Mouse (Mus musculus) megakaryocyte-erythroid progenitor cell, adult 5-6 weeks (primary cell): Measurements from ENCODE around the gene Rnf141. TPM values are rescaled to one million over a fixed set of nuclear protein-coding genes. Genes with fewer than 3 reads are reported as not detected.

Source experiments
- ATAC-seq: replicated peaks from 2 replicates; pipeline ENCODE4 v1.8.0; 2016; ENCODE audit warnings: mild to moderate bottlenecking, inconsistent platforms; ENCODE audit not compliant: severe bottlenecking, poor library complexity, low FRiP score, low TSS enrichment
- total RNA-seq, 2 experiments: library from RNA; stranded (forward) in 1 of 2; stranded (reverse) in 1 of 2; fragments of 200-1000, 215-1000 nt in 1 of 2; fragments of >200 nt in 1 of 2; fragmentation: Nextera tagmentation in 1 of 2; gene quantifications; 2 replicates each; pipeline ENCODE4 v1.2.3; 2014 to 2017

The Rnf141 gene
- total RNA-seq, 2 experiments from 2014 or later = 37.1 to 42.5 TPM

DNA sequence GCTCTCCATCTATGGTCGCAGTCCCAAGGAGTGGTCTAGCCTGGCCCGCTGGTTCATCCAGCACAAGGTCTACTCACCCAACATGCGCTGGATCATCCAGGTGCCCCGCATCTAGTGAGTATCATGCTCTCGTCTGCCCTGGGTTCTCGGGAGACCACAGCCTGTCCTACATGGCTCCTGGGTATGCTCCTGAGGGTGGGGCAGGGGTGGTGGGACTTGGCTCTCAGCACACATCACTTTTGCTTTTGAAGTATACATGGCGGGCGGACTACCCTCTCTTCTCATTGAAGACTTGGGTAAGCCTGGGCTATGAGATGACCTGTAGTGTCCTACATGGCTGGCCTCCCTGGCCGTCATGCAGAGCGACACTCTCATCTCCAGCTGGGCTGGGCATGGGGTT is 41.1 kb downstream of the Rnf141 start:
- no peak for ATAC-seq

DNA sequence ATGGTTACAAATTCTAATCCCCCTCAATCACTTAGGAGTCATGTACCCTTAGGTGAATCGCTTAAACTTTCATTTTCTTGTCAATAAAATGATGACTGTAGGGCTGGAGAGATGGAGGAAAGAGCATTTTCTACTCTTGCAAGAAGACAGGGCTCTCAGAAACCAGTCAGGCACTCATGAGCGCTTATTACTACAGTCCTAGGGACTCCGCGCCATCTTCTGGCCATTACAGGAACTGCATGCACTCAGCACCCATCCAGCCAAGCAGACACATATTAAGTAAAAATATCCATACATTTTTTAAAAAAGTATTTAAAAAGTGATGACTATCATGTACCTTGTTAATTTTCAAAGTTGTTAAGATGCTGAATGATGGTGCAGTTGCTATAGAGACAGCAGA is 43.2 kb downstream of the Rnf141 start:
- ATAC-seq = peak; percentile 43; the same call in 1 of the 2 replicates

DNA sequence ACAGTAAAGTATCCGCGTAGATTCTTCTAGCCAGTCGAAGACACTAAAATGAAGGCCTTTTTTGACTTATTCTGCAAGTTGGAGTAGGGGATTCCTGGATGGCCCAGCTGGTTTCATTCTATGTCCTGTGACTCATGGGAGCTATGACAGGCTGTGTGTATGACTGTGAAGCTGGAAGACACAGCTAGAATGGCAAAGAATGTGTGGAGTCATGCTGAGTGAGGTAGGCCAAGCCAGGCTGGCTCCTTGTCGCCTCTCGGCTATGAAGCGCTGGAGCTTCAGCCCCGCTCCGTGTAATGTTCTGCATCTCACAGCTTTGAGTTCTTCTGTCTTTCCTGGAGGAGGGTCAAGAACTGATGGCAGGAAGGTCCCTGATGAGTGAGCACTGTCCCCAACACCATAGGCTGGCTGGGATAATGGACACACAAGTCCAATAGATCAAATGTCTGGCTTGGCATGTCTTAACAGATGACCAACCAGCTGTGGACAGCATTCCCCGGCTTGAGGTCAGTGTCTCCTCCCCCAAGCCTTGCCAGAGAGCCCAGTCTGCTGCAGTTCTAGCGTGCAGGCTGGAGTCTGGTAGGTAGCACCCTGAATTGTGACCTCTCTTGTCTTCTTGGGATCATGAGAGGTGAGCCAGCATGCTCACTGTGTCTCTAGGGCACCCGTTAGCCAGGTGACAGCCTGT is 46.4 kb downstream of the Rnf141 start:
- no peak for ATAC-seq

DNA sequence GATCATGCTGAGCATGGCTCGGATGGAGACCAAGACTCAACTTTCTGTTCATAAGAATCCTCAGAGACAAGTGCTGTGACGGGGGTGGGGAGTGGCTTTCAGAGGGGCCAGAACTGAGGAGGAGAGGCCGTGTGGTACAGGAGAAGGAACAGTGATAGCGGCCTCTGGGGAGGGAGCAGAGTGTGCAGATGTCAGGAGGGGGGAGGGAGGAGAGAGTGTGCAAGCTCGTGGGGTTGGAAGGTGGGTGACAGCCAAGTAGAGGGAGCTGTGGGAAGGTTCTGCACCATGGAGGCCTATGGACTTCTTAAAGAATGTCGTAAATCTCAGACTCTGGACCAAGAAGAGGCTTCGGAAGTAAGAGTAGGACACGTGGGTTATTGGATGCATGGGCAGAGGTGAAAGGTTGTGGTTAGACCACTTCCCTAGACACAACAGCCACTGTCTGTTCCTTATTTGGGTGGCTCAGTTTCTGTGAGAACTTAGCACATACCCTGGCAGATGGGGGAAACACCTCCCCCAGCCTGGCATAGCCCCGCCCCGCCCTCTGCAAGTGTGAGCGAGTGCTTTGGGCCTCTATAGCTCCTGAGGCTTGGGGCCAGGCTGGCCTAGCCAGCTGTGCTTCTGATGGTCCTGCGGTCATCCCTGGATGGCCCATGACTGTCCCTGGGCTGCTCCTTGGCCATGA is 47.7 kb downstream of the Rnf141 start:
- ATAC-seq = peak; percentile 35; the same call in 1 of the 2 replicates

DNA sequence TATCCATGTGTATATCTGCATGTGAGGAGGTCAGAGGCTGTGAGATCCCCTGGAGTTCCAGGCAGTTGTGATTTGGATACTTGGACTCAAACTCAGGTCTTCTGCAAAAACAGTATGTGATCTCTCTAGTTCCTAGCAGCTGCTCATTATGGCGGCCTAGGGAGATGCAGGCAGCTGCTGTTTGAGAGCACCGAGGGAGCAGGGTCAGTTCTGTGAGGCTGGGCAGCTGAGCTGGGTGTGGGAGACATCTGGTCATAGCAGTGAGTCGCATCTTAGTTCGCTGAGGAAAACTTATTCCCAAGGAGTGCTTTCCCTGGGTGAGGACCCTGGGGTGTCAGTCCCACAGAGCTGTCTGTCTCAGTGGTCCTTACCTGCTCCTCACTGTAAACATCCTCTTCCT is 49.5 kb downstream of the Rnf141 start:
- no peak for ATAC-seq

DNA sequence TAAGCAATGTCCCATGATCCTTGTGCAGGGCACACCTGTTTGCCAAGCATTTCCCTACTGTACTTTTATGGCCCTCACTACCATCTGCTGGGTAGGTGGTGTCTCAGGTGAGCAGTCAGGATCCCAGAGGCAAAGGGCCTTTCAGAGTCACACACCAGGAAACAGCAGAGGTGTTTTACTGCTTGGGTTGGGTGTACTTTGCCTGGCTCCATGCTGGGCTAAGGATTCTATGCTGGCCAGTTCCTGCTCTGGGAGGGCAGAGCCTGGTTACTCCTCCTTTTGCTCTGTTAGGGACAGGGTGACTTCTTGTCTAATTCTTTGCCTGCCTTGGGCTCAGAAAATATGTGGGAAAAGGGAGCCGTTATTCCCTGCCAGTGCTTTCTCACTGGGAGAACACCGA is 51.4 kb downstream of the Rnf141 start:
- no peak for ATAC-seq

DNA sequence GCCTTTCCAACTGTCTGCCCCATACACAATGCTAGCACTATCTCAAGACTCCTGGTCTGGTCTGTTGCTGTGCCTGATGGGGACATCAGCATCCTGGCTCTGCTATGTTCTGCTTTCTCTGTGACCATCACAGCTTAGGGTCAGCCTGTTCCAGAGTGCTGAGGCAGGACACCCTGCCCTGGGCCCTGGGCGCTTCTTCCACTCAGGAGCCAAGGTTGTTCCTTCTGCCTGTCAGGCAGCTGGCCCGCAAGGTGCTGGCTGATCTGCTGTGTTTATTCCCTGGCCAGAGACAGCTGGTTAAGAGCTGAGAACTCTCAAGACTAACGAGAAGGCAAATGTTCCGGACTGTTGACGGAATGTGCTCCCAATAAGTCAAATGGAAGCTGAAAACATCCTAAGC is 52.1 kb downstream of the Rnf141 start:
- ATAC-seq = no peak

DNA sequence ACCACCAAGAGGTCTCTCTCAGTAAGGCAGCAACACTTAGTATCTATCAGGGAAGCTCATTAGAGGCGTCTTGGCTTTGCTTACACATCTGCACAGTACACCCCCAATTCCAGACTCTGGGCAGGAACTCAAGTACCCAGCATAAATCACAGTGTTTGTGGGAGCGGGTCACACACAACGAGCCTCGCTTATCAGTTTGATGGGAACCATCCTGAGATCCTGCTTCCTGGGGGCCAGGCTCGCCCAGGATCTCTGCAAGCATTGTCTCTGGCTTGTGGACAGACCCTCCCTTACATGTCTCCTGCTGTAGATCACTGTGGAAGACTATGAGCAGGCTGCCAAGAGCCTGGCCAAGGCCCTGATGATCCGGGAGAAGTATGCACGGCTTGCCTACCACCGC is 53.4 kb downstream of the Rnf141 start:
- ATAC-seq = no peak

DNA sequence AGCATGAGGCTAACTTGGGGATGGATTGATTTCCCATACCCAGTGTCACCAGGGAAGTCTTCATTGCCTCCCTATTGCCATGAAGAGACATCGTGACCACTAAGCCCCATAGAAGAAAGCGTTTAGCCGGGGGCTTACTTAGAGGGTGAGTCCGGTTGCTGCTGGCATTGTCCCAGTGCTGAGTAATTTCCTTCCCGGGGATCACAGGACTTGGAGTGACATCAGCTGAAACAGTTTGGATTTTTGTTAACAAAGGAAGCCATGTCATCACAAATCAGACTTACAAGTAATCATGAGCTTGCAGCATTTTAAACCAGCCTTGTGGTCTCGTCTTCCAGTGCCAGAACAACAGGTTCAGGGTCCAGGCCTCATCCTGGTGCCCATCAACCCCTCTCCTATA is 56.9 kb downstream of the Rnf141 start:
- no peak for ATAC-seq

DNA sequence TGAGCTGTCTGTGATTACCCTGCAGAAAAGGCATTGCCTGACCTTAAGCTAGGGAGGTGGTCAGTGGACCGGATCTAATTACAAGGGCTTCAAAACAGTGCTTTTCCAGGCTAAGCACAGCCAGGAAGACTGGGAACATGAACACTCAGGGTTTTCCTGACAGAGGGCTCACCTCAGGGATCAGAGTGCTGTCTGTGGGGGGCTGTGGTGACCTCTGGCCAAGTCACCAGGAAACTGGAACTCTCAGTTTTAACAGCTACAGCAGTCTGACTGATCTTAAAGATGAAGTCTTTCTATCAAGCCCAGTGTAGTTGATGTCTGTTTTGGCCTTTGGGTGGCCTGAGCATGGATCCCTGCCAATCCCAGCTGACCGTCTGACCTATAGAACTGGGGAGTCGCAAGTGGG is 58.5 kb downstream of the Rnf141 start:
- no peak for ATAC-seq

DNA sequence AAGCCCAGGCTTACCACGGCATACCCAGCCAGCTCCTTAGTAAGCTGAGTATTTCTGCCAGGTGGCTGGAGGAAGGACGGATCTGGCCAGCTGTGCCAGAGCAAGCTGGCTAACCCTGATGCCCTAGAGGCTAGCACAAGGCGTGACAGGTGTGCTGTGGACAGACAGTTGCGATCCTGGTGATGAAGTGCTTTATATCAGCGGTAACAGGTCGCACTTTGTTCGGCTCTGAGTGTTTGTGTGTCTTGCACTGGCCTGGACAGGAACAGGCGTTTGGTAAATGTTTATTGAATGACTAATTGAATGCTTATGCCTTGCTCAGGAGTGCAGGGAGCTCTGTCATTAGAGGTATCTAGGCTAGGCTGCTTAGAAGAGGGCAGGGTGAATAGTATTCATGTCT is 59.3 kb downstream of the Rnf141 start:
- no peak for ATAC-seq

DNA sequence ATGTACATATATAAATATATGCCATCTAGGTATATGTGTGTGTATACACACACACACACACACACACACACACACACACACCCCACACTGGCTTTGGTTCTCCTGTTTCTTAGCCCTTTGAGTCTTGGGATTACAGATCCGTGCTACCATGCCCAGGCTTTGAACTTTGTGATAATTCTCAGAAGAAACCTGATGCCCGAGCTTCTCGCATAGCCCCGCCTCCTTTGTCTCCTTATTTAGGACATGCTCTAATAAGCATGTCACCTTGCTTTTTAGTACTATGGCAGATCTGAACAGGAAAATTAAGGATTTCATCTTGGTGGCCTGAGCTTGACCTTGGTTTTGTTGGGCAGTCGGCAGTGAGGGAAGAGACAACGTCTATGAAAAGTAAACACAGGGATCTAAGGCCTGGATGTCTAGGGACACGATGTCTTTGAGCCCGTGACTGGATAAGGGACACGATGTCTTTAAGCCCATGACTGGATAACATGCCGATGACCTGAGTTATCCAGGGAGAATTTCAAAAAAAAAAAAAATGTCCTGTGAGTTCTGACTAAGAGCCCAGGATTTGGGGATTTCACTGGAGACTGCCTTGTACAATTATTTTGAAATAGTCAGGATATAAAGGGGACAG is 61.3 kb downstream of the Rnf141 start:
- ATAC-seq = no peak

DNA sequence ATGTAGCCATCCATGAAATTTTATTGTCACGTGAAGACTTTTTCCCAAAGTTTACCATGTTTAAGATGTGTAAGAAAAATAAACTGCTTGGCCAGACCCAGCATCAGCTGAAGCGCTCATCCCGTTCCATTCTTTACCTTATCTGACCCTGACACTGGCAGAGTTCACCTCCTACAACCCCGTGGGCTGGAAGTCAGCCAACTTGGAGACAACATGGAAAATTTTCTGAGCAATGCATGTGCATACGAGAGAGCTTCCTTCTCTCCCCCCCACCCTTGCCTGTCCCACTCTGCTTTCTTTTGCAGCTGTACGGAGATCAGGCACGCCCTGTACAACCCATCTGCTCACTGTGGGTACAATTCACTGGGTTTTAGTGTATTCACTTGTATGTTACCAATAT is 62.1 kb downstream of the Rnf141 start:
- ATAC-seq = peak; percentile 69

DNA sequence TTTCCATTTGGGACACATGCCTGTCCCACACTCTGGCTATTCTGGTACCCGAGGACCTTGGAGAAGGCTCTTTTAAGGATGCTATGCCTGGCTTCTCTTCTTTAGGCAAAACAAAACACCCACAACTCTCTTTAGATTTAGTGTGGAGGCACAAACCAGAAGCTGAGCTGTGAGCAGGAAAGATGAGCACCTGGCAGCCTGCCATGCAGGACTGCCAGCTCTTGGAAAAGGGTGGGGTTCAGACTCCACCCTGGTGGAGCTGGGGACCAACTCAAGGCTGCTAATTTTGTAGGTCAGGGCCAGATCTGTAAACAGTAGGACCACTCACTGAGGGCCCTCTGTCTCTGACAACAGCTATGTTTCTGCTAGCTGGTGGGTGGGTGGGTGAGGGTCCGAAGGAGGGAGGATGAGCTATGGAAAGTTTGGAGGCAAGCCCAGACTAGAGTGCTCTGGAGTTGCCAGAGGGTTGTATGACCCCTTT is 63.0 kb downstream of the Rnf141 start:
- peak; percentile 45 for ATAC-seq

DNA sequence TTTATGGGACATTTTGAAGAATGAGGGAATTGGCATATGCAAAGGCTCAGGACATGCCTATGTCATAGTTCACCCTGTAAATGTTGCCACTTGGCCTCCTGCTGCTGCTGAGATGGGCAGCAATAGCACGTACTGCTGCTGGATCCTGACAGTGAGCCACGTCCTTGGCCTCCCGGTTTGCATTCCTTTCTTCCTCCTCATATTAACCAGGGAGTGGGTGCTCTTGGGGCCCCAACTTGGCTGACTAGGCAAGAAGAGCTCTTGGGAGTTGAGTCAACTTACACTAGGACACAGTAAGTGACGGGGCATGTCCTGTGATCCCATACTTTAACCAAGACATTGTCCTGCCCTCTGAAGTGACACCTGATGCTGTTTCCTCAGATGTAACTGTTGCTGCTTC is 63.7 kb downstream of the Rnf141 start:
- ATAC-seq = no peak

DNA sequence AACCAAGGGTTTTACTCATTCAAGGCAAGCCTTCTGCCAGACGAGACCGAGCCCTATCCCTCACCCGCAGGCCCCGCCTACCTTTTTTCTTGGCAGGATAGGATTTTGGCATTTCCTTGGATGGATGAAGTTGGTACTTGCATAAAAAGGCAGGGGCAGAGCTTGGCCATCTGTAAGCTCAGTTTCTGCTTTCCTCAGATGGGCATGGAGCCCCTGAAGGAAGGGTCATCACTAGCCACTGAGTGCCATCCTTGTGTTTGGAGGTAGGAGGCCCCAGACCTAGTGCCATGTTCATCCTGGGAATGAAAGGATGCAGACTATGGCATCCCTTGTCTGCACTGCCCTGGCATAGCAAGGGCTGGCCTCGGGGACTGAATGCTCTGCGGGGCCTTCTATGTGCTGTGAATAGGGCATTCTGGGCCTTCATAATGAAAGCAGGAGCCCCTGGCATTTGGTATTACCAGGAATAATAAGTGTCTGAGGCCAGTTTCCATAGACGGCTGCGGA is 64.6 kb downstream of the Rnf141 start:
- ATAC-seq = no peak

DNA sequence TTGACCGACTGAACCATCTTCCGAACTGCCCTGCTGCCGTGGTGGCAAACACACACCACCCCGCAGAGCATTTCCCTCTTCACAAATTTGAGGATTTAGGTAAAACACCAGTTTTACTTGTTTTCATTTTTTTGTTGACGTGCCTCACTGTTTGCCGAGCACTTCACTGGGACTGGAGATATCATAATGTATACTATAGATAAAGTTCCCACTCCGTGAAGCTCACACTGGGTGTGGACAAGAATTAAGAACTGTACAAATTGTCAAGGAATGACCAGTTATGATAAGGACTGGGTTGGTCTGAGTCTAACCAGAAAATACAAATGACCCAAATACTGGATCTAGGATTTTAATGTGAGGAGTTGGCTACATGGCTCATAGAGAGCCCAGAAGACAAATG is 65.3 kb downstream of the Rnf141 start:
- ATAC-seq = peak; percentile 38

DNA sequence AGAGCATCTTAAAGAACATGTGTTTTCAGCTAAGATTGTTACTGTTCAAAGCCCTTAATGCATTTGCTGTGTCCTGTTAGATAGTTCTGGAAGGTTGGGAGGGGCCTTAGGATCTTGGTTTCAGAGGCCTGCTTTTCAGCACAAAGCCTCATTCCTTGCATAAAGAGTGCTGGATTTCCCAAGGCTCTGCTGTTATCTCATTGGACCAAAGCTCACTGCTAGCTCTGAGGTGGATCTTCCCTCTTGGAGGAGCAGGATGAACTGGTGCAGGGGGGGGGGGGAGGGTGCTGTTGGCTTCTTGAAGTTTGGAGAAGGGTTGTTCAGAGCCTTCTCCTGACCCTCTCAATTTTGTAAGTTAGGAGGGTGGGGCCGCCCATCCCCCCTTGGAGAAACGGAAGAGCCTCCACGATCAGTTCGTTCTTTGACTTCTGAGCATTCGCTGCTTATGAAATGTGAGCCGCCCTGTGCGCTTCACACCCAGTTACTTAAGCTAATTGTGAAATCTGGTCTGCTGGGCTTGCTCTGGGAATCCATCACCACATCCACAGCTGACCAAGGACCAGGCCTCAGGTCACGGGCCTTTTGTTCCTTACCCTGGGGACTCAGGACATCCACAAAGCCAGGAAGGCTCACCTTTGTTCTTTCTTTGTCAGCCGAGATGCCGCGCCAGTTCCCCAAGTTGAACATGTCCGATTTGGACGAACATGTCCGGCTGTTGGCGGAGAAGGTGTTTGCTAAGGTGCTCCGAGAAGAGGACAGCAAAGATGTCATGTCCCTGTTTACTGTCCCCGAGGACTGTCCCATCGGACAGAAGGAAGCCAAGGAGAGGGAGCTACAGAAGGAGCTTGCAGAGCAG is 66.9 kb downstream of the Rnf141 start:
- no peak for ATAC-seq

DNA sequence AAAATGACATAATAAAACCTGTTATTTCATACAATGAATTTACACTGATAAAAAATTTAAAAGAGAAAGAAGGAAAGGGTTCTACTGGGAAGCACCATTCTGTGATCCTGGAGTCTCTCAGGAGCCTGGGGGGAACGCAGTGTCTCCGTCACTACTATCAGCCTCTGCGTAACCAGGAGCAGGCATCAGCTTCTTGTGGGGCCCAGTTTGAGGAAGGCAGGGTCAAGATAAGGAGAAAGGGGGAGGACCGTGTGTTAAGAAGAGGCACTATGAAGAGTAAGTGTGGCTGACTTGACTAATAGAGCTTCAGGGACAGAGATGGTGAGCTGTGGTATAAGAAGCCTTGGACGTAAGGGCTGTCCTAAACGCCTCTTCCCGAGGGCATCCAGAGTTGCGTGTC is 69.6 kb downstream of the Rnf141 start:
- peak; percentile 75 for ATAC-seq

DNA sequence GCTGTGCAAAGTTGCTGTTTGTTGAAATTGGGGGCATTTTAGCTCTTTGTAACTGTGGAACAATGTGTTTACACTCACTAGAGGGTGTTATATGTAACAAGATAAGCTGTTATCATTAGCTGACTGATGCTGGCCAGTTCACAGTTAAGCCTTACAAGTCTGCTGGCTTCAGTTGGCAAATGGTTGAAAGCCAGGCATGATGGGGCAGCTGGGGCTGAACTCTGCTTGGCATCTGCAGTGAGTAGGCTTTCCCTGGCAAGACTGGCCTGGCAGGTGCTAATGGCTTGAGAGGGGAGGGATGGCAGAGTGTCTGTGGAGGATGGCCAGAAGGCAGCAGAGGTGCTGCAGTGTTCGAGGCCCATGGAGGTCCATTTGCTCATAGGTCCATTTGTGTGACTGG is 70.2 kb downstream of the Rnf141 start:
- ATAC-seq = peak; percentile 63
